Mouse (Mus musculus) embryonic facial prominence, embryonic 13.5 days (tissue): ENCODE data around the gene Cntn5. TPM values are rescaled to one million over a fixed set of nuclear protein-coding genes. Genes with fewer than 3 reads are reported as not detected.

Experiments
- ATAC-seq: fragments of 200-750 bp; cut with Nextera tagmentation; 2 replicates; pipeline ENCODE4 v1.8.0; 2017; ENCODE audit warnings: low read depth; ENCODE audit not compliant: insufficient number of reproducible peaks, insufficient read depth, low FRiP score, low TSS enrichment
- H3K27ac ChIP-seq: fragments of 300-500 bp; sonication (generic); 2 replicates; pipeline ENCODE4 v1.5.1; 2015; ENCODE audit warnings: moderate library complexity, mild to moderate bottlenecking, inconsistent platforms
- H3K27me3 ChIP-seq: fragments of 300-500 bp; sonication (generic); 2 replicates; pipeline ENCODE4 v1.6.1; 2015; ENCODE audit warnings: mild to moderate bottlenecking, inconsistent platforms
- H3K36me3 ChIP-seq: fragments of 300-500 bp; sonication (generic); 2 replicates; pipeline ENCODE4 v1.6.1; 2015; ENCODE audit warnings: mild to moderate bottlenecking, inconsistent platforms
- H3K4me1 ChIP-seq: fragments of 300-500 bp; sonication (generic); 2 replicates; pipeline ENCODE4 v1.6.1; 2015; ENCODE audit warnings: inconsistent platforms
- H3K4me2 ChIP-seq: fragments of 300-500 bp; sonication (generic); 2 replicates; pipeline ENCODE4 v1.6.1; 2015; ENCODE audit warnings: moderate library complexity, mild to moderate bottlenecking, inconsistent platforms
- H3K4me3 ChIP-seq: fragments of 300-500 bp; sonication (generic); 2 replicates; pipeline ENCODE4 v1.5.1; 2015; ENCODE audit warnings: mild to moderate bottlenecking, inconsistent platforms
- H3K9ac ChIP-seq: fragments of 300-500 bp; sonication (generic); 2 replicates; pipeline ENCODE4 v1.6.1; 2015; ENCODE audit warnings: mild to moderate bottlenecking, inconsistent platforms
- H3K9me3 ChIP-seq: fragments of 300-500 bp; sonication (generic); 2 replicates; pipeline ENCODE4 v1.6.1; 2016; ENCODE audit warnings: inconsistent platforms
- WGBS: fragments of 180-500 bp; shearing (Covaris S2); methylation state at CpG from one replicate; pipeline ENCODE4 v1.1.7; 2015; ENCODE audit warnings: mixed read lengths; 5-methylcytosine and 5-hydroxymethylcytosine counted together
- polyA plus RNA-seq: library from polyadenylated mRNA; unstranded; fragments of >200 nt; fragmentation: Nextera tagmentation; extraction: Ambion mirVana; gene quantifications from 2 replicates; pipeline ENCODE4 v1.2.1, GENCODE M21; 2015

Cntn5 gene
- polyA plus RNA-seq, 1 experiment from 2014 or later: 3.4 TPM

- 49% methylated on average over 7 of the region's 7 CpGs for WGBS
- Histone ChIP-seq H3K9me3 (no peaks in the 10 kb centered on the region), H3K4me2 (no peak overlapping the region), H3K27me3 (no peaks in the 10 kb centered on the region), H3K4me1 (no peaks in the 10 kb centered on the region), H3K9ac (no peak overlapping the region), H3K27ac (no peak overlapping the region), H3K4me3 (no peak overlapping the region), H3K36me3 (no peaks in the 10 kb centered on the region)
- ATAC-seq: no peak
Observed at GRCm38 (mm10) chr9:10324697-10325368, 579.7 kb downstream of the Cntn5 start.

GRCm38 (mm10) chr9:10269342-10269741, 635.2 kb downstream of the Cntn5 start:
- H3K9me3 ChIP-seq: no peaks in the 10 kb centered on the region
- 15% methylated on average over 2 of the region's 2 CpGs for WGBS
- no peak overlapping the region for H3K4me3 ChIP-seq
- 0 out of 2 replicates have a peak, but pooled peaks cover 3% of the 10 kb centered on the region for H3K4me1 ChIP-seq
- H3K4me2 ChIP-seq: no peak overlapping the region
- no peaks in the 10 kb centered on the region for H3K36me3 ChIP-seq
- H3K27me3 ChIP-seq: no peaks in the 10 kb centered on the region
- ATAC-seq: no peak
- H3K27ac ChIP-seq: no peak overlapping the region
- H3K9ac ChIP-seq: no peak overlapping the region

- Histone ChIP-seq H3K4me2 (no peak overlapping the region), H3K9ac (no peak overlapping the region), H3K4me3 (no peak overlapping the region), H3K9me3 (no peaks in the 10 kb centered on the region), H3K4me1 (0 out of 2 replicates have a peak, but pooled peaks cover 3% of the 10 kb centered on the region), H3K27ac (no peak overlapping the region), H3K27me3 (no peaks in the 10 kb centered on the region), H3K36me3 (no peaks in the 10 kb centered on the region)
- 56% methylated on average over 6 of the region's 6 CpGs for WGBS
- no peak for ATAC-seq
Observed at GRCm38 (mm10) chr9:10268836-10269235, 635.7 kb downstream of the Cntn5 start.

GRCm38 (mm10) chr9:10265616-10266015, 639.0 kb downstream of the Cntn5 start:
- H3K27ac ChIP-seq: no peak overlapping the region
- ATAC-seq: no peak
- H3K27me3 ChIP-seq: no peaks in the 10 kb centered on the region
- no peaks in the 10 kb centered on the region for H3K36me3 ChIP-seq
- H3K4me3 ChIP-seq: no peak overlapping the region
- no peak overlapping the region for H3K4me2 ChIP-seq
- 61% methylated on average over 3 of the region's 3 CpGs for WGBS
- 0 out of 2 replicates have a peak, but pooled peaks cover 3% of the 10 kb centered on the region for H3K4me1 ChIP-seq
- no peaks in the 10 kb centered on the region for H3K9me3 ChIP-seq
- H3K9ac ChIP-seq: no peak overlapping the region

- H3K4me1 ChIP-seq: no peaks in the 10 kb centered on the region
- H3K9me3 ChIP-seq: peaks cover 5% of the 10 kb centered on the region; the same call in 1 of the 2 replicates
- H3K27ac ChIP-seq: no peak overlapping the region
- no peaks in the 10 kb centered on the region for H3K36me3 ChIP-seq
- no peaks in the 10 kb centered on the region for H3K27me3 ChIP-seq
- WGBS: 83% methylated on average over 4 of the region's 4 CpGs
- H3K9ac ChIP-seq: no peak overlapping the region
- H3K4me2 ChIP-seq: no peak overlapping the region
- ATAC-seq: no peak
- H3K4me3 ChIP-seq: no peak overlapping the region
Observed at GRCm38 (mm10) chr9:10233364-10233763, 671.2 kb downstream of the Cntn5 start.

GRCm38 (mm10) chr9:10232066-10232465, 672.5 kb downstream of the Cntn5 start:
- Histone ChIP-seq H3K4me3 (no peak overlapping the region), H3K27ac (no peak overlapping the region), H3K36me3 (no peaks in the 10 kb centered on the region), H3K4me2 (no peak overlapping the region), H3K9me3 (no peaks in the 10 kb centered on the region), H3K4me1 (no peaks in the 10 kb centered on the region), H3K27me3 (no peaks in the 10 kb centered on the region), H3K9ac (no peak overlapping the region)
- 58% methylated on average over 1 of the region's 1 CpGs for WGBS
- no peak for ATAC-seq

GRCm38 (mm10) chr9:10230973-10231372, 673.6 kb downstream of the Cntn5 start:
- H3K4me2 ChIP-seq: no peak overlapping the region
- no peaks in the 10 kb centered on the region for H3K4me1 ChIP-seq
- H3K9ac ChIP-seq: no peak overlapping the region
- H3K9me3 ChIP-seq: no peaks in the 10 kb centered on the region
- no peak overlapping the region for H3K4me3 ChIP-seq
- H3K27me3 ChIP-seq: no peaks in the 10 kb centered on the region
- H3K36me3 ChIP-seq: no peaks in the 10 kb centered on the region
- ATAC-seq: no peak
- no peak overlapping the region for H3K27ac ChIP-seq

- H3K36me3 ChIP-seq: no peaks in the 10 kb centered on the region
- H3K27ac ChIP-seq: no peak overlapping the region
- peak; percentile 37; the same call in 1 of the 2 replicates for ATAC-seq
- H3K27me3 ChIP-seq: no peaks in the 10 kb centered on the region
- H3K4me3 ChIP-seq: no peak overlapping the region
- H3K4me2 ChIP-seq: no peak overlapping the region
- no peaks in the 10 kb centered on the region for H3K4me1 ChIP-seq
- H3K9me3 ChIP-seq: no peaks in the 10 kb centered on the region
- H3K9ac ChIP-seq: no peak overlapping the region
- 43% methylated on average over 2 of the region's 2 CpGs for WGBS
Observed at GRCm38 (mm10) chr9:10229716-10230115, 674.9 kb downstream of the Cntn5 start.

- 58% methylated on average over 2 of the region's 2 CpGs for WGBS
- no peaks in the 10 kb centered on the region for H3K27me3 ChIP-seq
- H3K4me1 ChIP-seq: no peaks in the 10 kb centered on the region
- no peak overlapping the region for H3K27ac ChIP-seq
- no peaks in the 10 kb centered on the region for H3K9me3 ChIP-seq
- H3K4me3 ChIP-seq: no peak overlapping the region
- H3K36me3 ChIP-seq: no peaks in the 10 kb centered on the region
- H3K9ac ChIP-seq: no peak overlapping the region
- no peak overlapping the region for H3K4me2 ChIP-seq
- ATAC-seq: no peak
Observed at GRCm38 (mm10) chr9:10226013-10226412, 678.6 kb downstream of the Cntn5 start.

GRCm38 (mm10) chr9:10186063-10186462, 718.5 kb downstream of the Cntn5 start:
- Histone ChIP-seq H3K4me2 (no peak overlapping the region), H3K4me3 (no peak overlapping the region), H3K27ac (no peak overlapping the region), H3K9ac (no peak overlapping the region), H3K27me3 (no peaks in the 10 kb centered on the region), H3K36me3 (no peaks in the 10 kb centered on the region), H3K4me1 (no peaks in the 10 kb centered on the region), H3K9me3 (no peaks in the 10 kb centered on the region)
- no peak for ATAC-seq

GRCm38 (mm10) chr9:10170526-10170925, 734.0 kb downstream of the Cntn5 start:
- Histone ChIP-seq H3K4me1 (no peaks in the 10 kb centered on the region), H3K4me3 (no peak overlapping the region), H3K9ac (no peak overlapping the region), H3K4me2 (no peak overlapping the region), H3K27ac (no peak overlapping the region), H3K27me3 (no peaks in the 10 kb centered on the region), H3K36me3 (no peaks in the 10 kb centered on the region), H3K9me3 (no peaks in the 10 kb centered on the region)
- no peak for ATAC-seq
- 97% methylated on average over 3 of the region's 3 CpGs for WGBS

- Histone ChIP-seq H3K4me1 (no peaks in the 10 kb centered on the region), H3K36me3 (no peaks in the 10 kb centered on the region), H3K9me3 (no peaks in the 10 kb centered on the region), H3K27ac (no peak overlapping the region), H3K4me3 (no peak overlapping the region), H3K27me3 (no peaks in the 10 kb centered on the region), H3K9ac (no peak overlapping the region), H3K4me2 (no peak overlapping the region)
- WGBS: 89% methylated on average over 1 of the region's 1 CpGs
- no peak for ATAC-seq
Observed at GRCm38 (mm10) chr9:10121350-10122057, 783.1 kb downstream of the Cntn5 start.
